Mouse (Mus musculus) lung, postnatal 25 days (tissue): ENCODE results near the gene Phb.

ENCODE experiments used
- DNase-seq: peaks from one replicate; pipeline ENCODE4 v3.0.0; 2022; ENCODE audit warnings: low spot score

Phb gene

GRCm38 (mm10) chr11:95712563-95713224 is 45.9 kb downstream of the Phb start, which contains the start of gene Zfp652:
Gene Zfp652 (plus strand): TSS chr11:95712673.
- DNase-seq = peak; percentile 94

- DNase-seq = peak; percentile 30
Observed at GRCm38 (mm10) chr11:95713225-95713810, 46.6 kb downstream of the Phb start.

- DNase-seq = peak; percentile 36
Observed at GRCm38 (mm10) chr11:95713811-95714241, 47.1 kb downstream of the Phb start.

- no peak for DNase-seq
Observed at GRCm38 (mm10) chr11:95714411-95714810, 47.7 kb downstream of the Phb start.

GRCm38 (mm10) chr11:95716136-95716535 is 49.4 kb downstream of the Phb start:
- DNase-seq = no peak

- DNase-seq = no peak
Observed at GRCm38 (mm10) chr11:95719356-95719755, 52.6 kb downstream of the Phb start.

GRCm38 (mm10) chr11:95723287-95723686 is 56.5 kb downstream of the Phb start, which contains the start of gene B130006D01Rik:
Gene B130006D01Rik (plus strand): TSS chr11:95723587.
- DNase-seq = no peak

- DNase-seq = no peak
Observed at GRCm38 (mm10) chr11:95724466-95724865, 57.7 kb downstream of the Phb start.

GRCm38 (mm10) chr11:95726156-95726555 is 59.4 kb downstream of the Phb start:
- DNase-seq = no peak

GRCm38 (mm10) chr11:95727947-95728346 is 61.2 kb downstream of the Phb start:
- DNase-seq = no peak

- no peak for DNase-seq
Observed at GRCm38 (mm10) chr11:95728916-95729907, 62.5 kb downstream of the Phb start.
